Mouse (Mus musculus) ES-CJ7 (cell line): ENCODE measurements around the gene Btc.
A peak's percentile ranks its signal among the peaks of the same experiment; 100 is the strongest.

Experiments used
- DNase-seq: peaks from one replicate; pipeline ENCODE4 v3.0.0; 2011; ENCODE audit warnings: low read depth, low spot score

The Btc gene

GRCm38 (mm10) chr5:91402339-91403211, at the start of gene Btc:
Gene Btc, minus strand, starts transcription at chr5:91402994.
- peak; percentile 55 for DNase-seq

DNA sequence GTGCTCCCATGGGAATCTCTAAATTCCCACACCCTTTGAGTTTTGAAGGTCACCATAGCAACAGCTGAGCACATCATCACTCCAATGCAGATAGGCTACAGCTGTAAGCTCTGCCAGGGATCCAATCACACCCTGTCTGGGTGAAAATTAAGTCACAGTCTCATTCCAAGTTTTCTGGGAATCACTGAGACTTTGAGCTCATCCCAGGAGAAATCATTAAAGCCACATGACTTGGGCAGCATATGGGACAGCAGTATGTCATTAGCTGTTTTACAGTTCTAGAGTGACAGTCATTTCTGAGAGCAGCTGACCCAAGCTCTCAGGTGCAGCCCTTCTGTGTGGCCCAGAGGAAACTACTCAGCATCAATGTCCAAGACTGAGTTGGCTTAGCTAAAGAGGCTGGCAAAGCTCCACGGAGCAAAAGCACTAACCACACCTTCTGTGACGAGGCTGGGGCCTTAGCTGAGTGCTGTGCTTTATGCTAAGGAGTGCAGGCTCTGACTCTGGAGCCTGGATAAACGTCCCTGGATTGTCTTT, 42.3 kb upstream of the Btc start:
- no peak for DNase-seq

DNA sequence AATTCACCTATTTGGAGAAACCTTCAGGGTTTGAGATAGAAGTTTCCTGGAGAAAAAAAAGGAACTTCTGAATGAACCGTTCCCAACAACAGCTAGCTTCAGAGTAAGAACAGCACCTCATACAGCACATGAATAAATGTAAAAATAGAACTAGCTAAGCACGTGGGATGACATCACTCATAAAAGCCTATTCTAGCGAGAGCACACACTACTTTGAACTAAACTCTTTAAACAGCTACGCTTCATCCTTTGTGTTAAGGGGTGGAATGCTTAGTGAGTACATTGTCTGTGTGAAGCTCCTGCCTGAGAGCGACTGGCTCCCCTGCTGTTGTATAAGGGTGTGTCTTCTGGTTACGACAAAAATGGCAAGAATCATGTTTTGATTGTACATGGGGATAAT, 33.8 kb upstream of the Btc start:
- DNase-seq: peak; percentile 34

DNA sequence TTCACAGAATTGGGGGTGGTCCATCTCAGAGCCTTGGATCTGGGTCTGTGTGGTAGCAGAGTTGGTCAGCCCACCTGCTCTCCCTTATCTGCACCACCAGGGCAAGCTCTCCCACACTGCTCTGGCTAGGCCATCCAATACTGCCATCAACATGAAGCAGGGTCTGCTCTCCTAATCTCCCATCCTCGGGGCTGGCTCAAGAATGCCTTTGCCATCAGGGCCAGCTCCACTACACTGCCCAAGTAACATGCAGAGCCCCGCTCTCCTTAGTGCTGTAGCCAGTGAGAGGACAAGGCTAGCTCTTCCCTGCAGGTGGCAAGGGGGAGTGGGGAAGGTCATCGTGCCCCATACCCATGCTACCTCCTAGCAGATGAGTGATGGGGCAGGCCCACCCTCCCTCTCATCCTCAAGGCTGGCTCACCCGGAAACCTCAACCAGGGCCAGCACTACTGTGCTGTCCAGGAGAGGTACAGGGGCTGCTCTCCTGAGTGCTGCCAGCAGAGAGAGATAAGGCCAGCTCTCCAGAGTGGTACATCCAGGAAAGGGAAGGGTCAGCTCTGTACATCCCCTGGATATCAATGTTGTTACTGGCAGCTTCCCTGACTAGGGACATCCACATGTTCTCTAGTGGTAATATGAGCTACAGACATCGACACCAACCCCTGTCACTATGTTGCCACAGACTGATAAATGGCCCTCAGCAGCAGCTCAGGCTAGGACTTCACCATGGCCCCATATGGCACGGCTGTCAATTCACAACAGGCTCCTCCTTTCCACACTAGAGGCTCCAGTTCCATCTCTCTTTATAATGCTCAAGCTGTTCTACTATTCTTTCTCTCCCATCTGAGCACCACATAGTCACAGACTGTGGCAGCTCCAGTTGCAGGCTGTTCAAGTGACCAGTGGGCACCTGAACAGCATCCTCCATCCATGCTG, 32.2 kb upstream of the Btc start:
- DNase-seq: no peak

GRCm38 (mm10) chr5:91428547-91428946, 25.8 kb upstream of the Btc start:
- DNase-seq: no peak

GRCm38 (mm10) chr5:91413814-91414213, 11.0 kb upstream of the Btc start:
- DNase-seq: no peak

GRCm38 (mm10) chr5:91404263-91404662, 1.5 kb upstream of the Btc start:
- no peak for DNase-seq

DNA sequence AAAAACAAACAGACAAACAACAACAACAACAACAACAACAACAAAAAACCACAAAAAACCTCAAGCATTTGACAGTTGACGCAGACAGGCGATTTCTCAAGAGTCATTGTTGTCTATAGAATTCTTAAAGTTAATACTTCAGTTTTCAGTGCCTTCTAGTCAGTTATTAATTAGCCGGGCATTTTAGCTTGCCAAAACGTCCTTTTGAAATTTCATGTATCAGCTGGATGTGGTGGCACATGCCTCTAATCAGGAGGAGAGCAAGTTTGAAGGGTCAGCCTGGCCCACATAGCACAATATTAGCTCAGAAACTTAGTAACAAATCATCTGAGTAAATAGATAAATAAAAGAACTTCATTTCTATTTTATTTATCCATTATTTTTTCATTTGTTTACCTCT, 487 bp upstream of the Btc start:
- no peak for DNase-seq

- no peak for DNase-seq
Measured at GRCm38 (mm10) chr5:91400493-91401096, 2.2 kb downstream of the Btc start.

DNA sequence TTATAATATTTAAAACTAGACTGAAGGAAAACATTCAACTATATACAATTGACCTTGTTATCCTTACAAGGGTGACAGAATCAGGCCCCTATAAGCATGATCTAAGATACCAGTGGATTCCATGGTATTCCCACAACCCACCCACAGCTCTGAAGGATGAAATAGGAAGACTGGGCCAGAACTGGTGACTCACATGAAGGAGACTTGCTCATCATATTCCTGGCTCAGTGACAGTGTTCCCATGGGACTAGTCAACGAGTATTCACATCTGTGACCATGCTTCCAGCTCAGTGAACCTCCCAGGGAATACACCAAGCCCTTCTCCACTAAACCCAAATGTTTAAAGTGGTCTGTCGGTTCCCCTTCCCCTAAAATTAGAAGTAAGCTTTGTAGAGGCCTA, 27.3 kb downstream of the Btc start:
- DNase-seq: no peak

DNA sequence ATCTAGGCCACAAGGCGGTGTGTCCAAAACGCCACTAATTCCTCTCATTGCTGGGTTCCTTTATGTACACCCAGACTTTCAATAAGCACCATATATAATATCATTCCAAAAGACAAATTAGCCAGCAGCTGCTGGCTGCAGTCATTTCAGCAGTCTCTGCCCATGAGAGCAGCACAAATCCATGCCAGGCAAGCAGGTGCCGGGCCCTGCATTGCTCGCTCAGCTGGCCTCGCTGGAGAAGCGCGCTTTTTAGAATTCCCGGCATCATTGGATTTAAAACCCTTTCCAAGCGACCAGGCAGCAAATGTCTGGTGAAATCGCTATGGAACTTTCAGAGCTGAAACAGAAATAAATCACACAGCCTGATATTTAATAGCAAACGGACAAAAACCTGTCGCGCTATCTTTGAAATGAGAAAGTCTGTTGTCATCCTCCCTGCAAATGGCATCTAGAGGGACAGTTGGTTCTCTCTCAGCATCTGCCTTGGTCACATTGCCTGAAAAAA, 34.7 kb downstream of the Btc start:
- DNase-seq: no peak

DNA sequence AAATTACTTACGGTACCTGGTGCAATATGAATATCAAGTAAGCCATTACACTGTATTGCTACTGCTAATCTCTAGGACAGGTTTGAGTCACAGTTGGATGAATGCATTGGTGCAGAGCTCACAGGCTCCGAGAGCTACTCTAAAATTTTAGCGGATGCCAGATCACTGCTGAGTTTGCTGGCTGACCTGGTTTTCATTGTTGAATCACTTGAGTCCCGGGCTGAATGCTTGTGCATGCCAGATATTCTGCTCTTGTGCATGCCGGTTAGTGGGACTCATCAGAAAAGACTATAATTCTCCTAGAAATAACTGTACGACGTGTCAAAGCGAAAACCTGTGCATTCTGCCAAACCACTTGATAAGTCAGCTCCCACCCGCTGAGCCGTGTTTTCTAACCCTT, 35.9 kb downstream of the Btc start:
- DNase-seq: no peak

DNA sequence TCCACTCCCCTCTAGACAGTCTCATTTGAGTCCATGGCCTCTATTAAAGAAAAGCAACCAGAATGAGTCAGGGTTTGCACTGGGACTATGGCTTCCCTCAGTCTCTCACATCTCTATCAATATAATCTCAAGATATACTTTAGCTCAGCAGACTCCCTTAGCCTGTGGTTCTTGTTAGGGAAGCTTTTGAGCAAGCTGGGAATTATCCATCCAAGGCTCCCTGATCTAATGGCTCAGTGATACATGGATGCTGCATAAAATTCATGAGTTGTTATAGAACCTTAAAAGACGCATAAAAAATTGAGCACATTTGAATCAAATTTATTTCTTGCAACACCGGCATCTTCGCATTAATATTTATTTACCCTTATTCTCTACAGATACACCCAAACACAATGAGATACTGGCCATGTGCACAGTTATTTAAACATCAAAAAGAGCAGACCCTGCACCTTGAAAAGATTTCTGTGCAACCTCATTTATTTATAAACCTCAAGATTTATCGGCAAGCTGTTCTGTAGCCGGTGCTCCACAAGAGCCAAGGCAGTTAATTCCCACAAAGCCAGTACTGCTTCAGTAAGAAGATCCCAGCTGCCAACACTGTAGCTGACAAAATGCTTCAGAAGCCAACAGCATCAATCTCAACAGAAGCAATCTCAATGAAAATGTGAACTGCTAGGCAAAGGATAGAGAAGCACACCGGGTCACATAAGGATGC, 39.4 kb downstream of the Btc start:
- DNase-seq: no peak

GRCm38 (mm10) chr5:91352645-91353044, 50.1 kb downstream of the Btc start:
- no peak for DNase-seq

GRCm38 (mm10) chr5:91345681-91346080, 57.1 kb downstream of the Btc start:
- no peak for DNase-seq

GRCm38 (mm10) chr5:91345064-91345463, 57.7 kb downstream of the Btc start:
- DNase-seq: no peak

DNA sequence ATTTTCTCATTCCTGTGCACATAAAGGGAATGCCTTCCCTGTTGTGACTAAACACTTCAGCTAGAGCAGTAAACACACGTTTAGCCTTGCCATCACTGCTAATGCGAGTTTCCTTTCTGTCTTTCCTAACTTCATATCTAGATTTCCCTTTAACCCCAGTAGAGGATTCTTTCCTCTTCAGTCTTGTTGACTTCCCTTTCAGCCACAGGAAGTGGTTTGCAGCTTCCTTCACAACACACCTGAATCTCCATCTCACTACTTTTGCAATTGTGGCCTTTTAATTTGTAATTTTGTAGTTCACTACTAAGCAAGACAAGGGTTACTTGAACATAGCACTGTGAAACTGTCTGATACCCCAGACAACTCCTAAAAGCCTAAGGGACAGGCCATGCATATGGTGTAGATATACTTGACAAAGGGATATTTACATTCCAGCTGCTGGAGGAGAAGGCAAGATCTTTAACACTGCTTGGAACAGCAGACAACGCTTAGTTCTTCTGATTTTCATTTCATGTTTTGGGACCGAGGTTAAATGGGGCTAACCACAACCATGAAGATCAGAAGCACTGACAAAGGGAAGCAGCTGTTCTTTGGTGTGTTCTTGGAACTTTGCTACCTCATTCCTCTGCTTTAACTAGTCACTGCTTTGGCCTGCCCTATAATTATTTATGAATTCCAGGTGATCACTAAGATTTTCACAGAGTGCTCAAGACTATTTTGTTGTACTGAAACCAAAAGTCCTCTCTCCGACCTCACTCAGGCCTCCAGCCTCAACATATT, 60.6 kb downstream of the Btc start:
- no peak for DNase-seq

DNA sequence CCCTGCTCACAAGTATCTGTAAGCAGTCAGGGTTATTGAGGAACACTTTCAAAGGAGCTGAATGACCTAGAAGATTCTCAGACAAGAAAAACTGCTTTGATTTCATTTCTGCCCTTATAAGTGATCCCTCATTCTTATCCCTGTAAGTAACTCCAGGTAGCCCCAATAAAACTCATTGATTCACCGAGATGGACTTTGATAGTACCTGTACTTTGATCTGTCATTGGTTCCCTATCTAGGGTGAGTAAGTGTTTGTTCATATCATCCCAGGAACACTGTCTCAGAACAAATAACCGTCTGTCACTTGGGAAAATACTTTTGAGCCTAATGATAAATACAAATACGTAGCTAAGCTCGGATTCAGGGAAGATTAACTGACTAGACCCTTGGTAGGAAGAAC, 68.6 kb downstream of the Btc start:
- DNase-seq: no peak

DNA sequence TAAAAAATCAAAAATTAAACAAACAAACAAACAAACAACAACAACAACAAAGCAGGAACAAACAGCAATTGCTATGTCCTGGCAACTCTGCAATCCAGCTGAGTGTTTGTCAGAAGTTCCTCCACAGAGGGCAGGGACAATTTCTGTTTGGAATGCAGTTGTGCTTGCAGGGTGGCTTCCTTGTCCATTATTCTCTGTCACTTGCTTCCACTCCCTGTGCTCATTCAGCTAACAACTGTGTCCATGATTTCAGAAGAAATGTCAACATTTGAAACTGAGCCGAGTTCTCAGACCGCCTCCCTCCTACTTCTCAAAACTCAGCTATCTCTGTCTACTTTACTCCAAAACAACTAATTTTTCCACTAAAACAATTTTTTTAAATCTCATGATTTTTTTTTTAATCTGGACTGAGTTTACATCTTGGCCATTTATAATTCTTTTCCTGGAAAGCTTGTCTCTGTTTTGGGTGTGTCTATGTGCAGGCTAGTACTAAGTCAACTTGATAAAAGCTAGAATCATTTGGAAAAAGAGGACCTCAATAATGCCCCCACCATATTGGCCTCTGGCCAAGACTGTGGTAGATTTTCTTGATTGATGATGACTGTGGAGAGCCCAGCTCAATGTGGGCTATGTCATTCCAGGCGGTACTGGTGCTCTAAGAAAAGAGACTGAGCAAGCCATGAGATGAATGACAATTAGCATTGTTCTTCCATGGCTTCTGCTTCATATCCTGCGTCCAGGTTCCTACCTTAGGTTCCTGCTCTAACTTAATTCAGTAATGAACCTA, 70.5 kb downstream of the Btc start:
- no peak for DNase-seq
